Mouse (Mus musculus) heart, adult 2 months (tissue): ENCODE measurements around the gene Atp13a3.

Experiments
- CTCF ChIP-seq: fragments of 200-600 bp; IDR thresholded peaks from 2 replicates; pipeline ENCODE4 v1.8.1; 2022; ENCODE audit warnings: antibody characterized with exemption, mild to moderate bottlenecking, moderate library complexity
- POLR2A ChIP-seq: fragments of 200-500 bp; IDR thresholded peaks from 2 replicates; pipeline ENCODE4 v1.6.1; 2011; ENCODE audit warnings: mild to moderate bottlenecking, low read depth, low read length, control low read depth; ENCODE audit not compliant: insufficient read depth

GRCm38 (mm10) chr16:30285701-30286100 is 120.1 kb downstream of the Atp13a3 start:
- no peak for TF ChIP-seq CTCF
- no peak for TF ChIP-seq POLR2A
